9 mouse cellular contexts compared by ENCODE assay signal in genomic region chr7:142285130-142285835, GRCm38 (mm10). TPM values are rescaled to one million over a fixed set of nuclear protein-coding genes. Genes with fewer than 3 reads are reported as not detected.
A peak's percentile ranks its signal among the peaks of the same experiment; 100 is the strongest.
DNase-seq lines count a peak whose midpoint lies in the region; ATAC-seq and TF ChIP-seq lines count a peak whose summit lies in the region.
"Had no signal": no experiment of that assay in that cellular context is flagged by ENCODE, and none has a peak within 500 bp of the region (broad histone marks: within the 10 kb centered on the region; RNA-seq: fewer than 3 reads in every experiment).

No protein-coding gene starts in this region.

- WGBS in heart, adult 2 months = 27% methylated on average over 23 of the region's 23 CpGs
- 25% methylated on average over 23 of the region's 23 CpGs for WGBS in liver, adult 2 months

- no peak overlapping the region for H3K9ac ChIP-seq in heart, adult 2 months (ENCODE audit: low read depth, low read length)
- no peak overlapping the region for H3K9ac ChIP-seq in liver, adult 2 months (ENCODE audit: low read depth, low read length)

- no peak for TF ChIP-seq EP300 in heart, adult 2 months (IDR thresholded peaks at IDR 0.05; ENCODE audit: insufficient read depth, low read depth, low read length)

- no peak for TF ChIP-seq POLR2A in heart, adult 2 months (IDR thresholded peaks at IDR 0.05; ENCODE audit: insufficient read depth, low read depth, low read length)
- no peak for TF ChIP-seq POLR2A in liver, adult 2 months (IDR thresholded peaks at IDR 0.05; ENCODE audit: extremely low read depth, insufficient read depth, low read length)

- no peaks in the 10 kb centered on the region for H3K79me2 ChIP-seq in heart, adult 2 months (replicated peaks; ENCODE audit: control insufficient read depth, insufficient read depth, low read length)
- H3K79me2 ChIP-seq in liver, adult 2 months (ENCODE audit: control insufficient read depth, insufficient read depth, low read length) = no peaks in the 10 kb centered on the region

- no peaks in the 10 kb centered on the region for H3K27me3 ChIP-seq in heart, adult 2 months (ENCODE audit: control insufficient read depth, insufficient read depth, low read length)
- H3K27me3 ChIP-seq in liver, adult 2 months (ENCODE audit: control insufficient read depth, insufficient read depth, low read length) = no peaks in the 10 kb centered on the region

- DNase-seq in embryo, embryonic 10 days (ENCODE audit: low spot score) = peak; percentile 85
- no peak for DNase-seq in embryo, embryonic 9.5 days (ENCODE audit: extremely low spot score)
- DNase-seq in cerebellum, postnatal 14 days = peak; percentile 66 to 67
- DNase-seq in heart, adult 2 months = peak; percentile 31 to 40
- peak; percentile 21 to 29 for DNase-seq in kidney, adult 8-10 months
- peak; percentile 8 for DNase-seq in liver, adult 2 months (ENCODE audit: extremely low read depth, low read depth, low spot score)
- DNase-seq in neural tube, embryonic 10.5 days (ENCODE audit: extremely low spot score, low spot score) = peak; percentile 50

- peak overlapping the region; percentile 64 for H3K4me3 ChIP-seq in heart, adult 2 months
- H3K4me3 ChIP-seq in liver, adult 2 months (ENCODE audit: insufficient read depth, low read depth, low read length) = no peak overlapping the region

- no peak for ATAC-seq in inflammation-experienced regulatory T-cells, adult 6 months

- no peaks in the 10 kb centered on the region for H3K4me1 ChIP-seq in heart, adult 2 months (ENCODE audit: control insufficient read depth, insufficient read depth, low read length)
- H3K4me1 ChIP-seq in liver, adult 2 months (ENCODE audit: control insufficient read depth, insufficient read depth, low read length) = no peaks in the 10 kb centered on the region

- TF ChIP-seq CTCF in heart, adult 2 months (IDR thresholded peaks at IDR 0.05) = peak; percentile 51
- peak; percentile 44 for TF ChIP-seq CTCF in liver, adult 2 months (IDR thresholded peaks at IDR 0.05; ENCODE audit: low read depth, low read length)

- intact Hi-C loops in heart, adult 2 months (cut with DNase I) = loop anchor here (2.0 kb wide), 1 partner anchor 138 kb away; no protein-coding TSS in a partner anchor

- H3K27ac ChIP-seq in heart, adult 2 months = peak overlapping the region; percentile 86
- no peak overlapping the region for H3K27ac ChIP-seq in liver, adult 2 months (replicated peaks; ENCODE audit: insufficient read depth, low read depth, low read length)

- H3K36me3 ChIP-seq in heart, adult 2 months (ENCODE audit: control insufficient read depth, insufficient read depth, low read length) = no peaks in the 10 kb centered on the region
- no peaks in the 10 kb centered on the region for H3K36me3 ChIP-seq in liver, adult 2 months (ENCODE audit: control insufficient read depth, insufficient read depth, low read length)

RNA-seq across cellular contexts. Expression of gene Gm4559, which starts 11.1 kb away (rescaled TPM):
- not detected for total RNA-seq in heart, adult 2 months (2021)
- polyA plus RNA-seq in heart, adult 2 months (2012; rRNA removed) = not detected in 2 replicates
- total RNA-seq in liver, adult 2 months (2014; rRNA removed) = not detected in 2 replicates
- polyA plus RNA-seq in liver, adult 2 months (2012; rRNA removed) = not detected in 2 replicates
- not detected for polyA plus RNA-seq in inflammation-experienced regulatory T-cells, adult 6 months (2017; shearing (Covaris generic))
- polyA plus RNA-seq: frontal cortex, adult 2 months had no signal

RNA-seq across cellular contexts. Expression of gene Krtap5-1, which starts 11.6 kb away (rescaled TPM):
- not detected for total RNA-seq in heart, adult 2 months (2021)
- not detected in 2 replicates for polyA plus RNA-seq in heart, adult 2 months (2012; rRNA removed)
- not detected in 2 replicates for total RNA-seq in liver, adult 2 months (2014; rRNA removed)
- not detected in 2 replicates for polyA plus RNA-seq in liver, adult 2 months (2012; rRNA removed)
- polyA plus RNA-seq in inflammation-experienced regulatory T-cells, adult 6 months (2017; shearing (Covaris generic)) = not detected
- polyA plus RNA-seq: frontal cortex, adult 2 months had no signal

RNA-seq across cellular contexts. Expression of gene Krtap5-4, which starts 18.1 kb away (rescaled TPM):
- total RNA-seq in heart, adult 2 months (2021) = not detected
- not detected in 2 replicates for polyA plus RNA-seq in heart, adult 2 months (2012; rRNA removed)
- not detected in 2 replicates for total RNA-seq in liver, adult 2 months (2014; rRNA removed)
- polyA plus RNA-seq in liver, adult 2 months (2012; rRNA removed) = not detected in 2 replicates
- not detected for polyA plus RNA-seq in inflammation-experienced regulatory T-cells, adult 6 months (2017; shearing (Covaris generic))
- polyA plus RNA-seq: frontal cortex, adult 2 months had no signal

RNA-seq across cellular contexts. Expression of gene Gm2431, which starts 27.1 kb away (rescaled TPM):
- total RNA-seq in heart, adult 2 months (2021) = not detected
- polyA plus RNA-seq in heart, adult 2 months (2012; rRNA removed) = not detected in 2 replicates
- total RNA-seq in liver, adult 2 months (2014; rRNA removed) = not detected in 2 replicates
- not detected in 2 replicates for polyA plus RNA-seq in liver, adult 2 months (2012; rRNA removed)
- polyA plus RNA-seq in inflammation-experienced regulatory T-cells, adult 6 months (2017; shearing (Covaris generic)) = not detected
- polyA plus RNA-seq: frontal cortex, adult 2 months had no signal

RNA-seq across cellular contexts. Expression of gene Gm40460, which starts 44.4 kb away (rescaled TPM):
- total RNA-seq in heart, adult 2 months (2021) = not detected
- polyA plus RNA-seq in heart, adult 2 months (2012; rRNA removed) = not detected in 2 replicates
- total RNA-seq in liver, adult 2 months (2014; rRNA removed) = not detected in 2 replicates
- polyA plus RNA-seq in liver, adult 2 months (2012; rRNA removed) = not detected in 2 replicates
- polyA plus RNA-seq in inflammation-experienced regulatory T-cells, adult 6 months (2017; shearing (Covaris generic)) = not detected
- polyA plus RNA-seq: frontal cortex, adult 2 months had no signal
